Mouse (Mus musculus): ENCODE results near the gene Plpp4.

Plpp4 gene

DNA sequence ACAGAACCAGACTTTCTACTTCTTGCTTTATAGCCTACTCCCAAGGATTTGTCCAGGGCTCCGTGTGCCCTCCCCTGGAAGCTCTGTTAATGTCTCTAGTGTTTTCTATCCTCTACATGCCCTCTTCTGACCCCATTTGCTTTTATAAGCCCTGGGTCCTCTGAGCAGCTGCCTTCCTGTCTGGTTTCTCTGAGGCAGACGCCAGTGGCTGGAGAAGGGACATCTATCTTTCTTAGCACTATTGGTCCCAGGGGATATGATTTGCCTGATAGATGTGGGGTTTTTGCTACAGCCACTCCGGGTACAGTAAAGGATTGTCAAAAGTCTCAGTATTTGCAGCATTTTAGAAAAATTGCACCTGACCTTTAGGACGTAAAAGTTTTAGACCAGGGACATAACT is 46.5 kb downstream of the Plpp4 start:
- DNase-seq = no peak

DNA sequence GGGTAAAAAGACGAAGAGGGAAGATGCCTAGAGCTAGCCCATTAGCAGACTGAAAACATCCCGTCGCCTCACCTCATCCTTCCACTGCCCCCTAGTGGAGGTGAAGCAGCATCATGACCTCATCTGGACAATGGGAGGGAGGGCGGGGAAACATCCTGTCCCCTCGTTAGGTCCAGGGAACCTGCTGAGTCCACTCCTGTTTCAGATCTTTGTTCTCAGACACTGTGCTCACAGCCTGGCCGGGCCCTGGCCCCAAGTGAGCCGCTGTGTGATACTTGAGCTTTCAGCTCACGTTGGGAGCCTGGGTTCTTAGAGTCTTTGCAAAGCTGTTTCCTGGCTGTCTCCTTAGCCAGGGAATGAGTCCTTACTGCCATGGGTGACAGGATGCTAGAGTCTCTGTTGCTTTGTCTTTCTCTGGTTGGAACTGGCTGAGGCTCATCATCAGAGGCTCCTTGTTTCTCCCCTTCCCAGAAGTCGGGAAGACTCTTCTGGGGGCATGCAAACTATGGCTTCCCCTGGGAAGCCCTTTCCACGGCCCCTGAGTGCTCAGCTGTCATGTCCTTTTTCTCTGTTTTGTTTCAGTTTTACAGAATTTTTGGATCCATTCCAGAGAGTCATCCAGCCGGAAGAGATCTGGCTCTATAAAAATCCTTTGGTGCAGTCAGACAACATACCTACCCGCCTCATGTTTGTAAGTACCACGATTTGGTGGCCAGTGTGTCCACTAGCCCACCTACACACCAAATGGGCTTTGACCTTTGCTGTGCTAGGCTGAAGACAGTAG is 50.4 kb downstream of the Plpp4 start:
- no peak for DNase-seq

DNA sequence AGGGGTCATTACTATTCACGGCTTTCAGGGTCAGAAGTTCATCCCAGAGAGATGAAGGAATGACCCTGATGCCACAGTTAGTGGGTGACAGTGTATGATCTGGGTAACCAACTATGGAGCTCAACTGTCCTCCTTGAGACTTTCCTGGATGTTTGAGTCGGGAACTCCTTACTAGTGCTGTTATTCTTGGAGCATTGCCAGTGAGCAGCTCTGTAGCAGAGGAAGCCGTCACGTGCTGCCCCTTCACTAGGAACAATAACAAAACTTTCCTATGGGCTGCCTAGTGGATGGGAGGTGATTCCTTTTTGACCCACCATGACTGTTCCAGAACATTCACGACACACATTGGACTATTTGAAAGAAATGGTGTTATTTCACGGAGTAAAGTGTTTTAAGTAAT is 51.8 kb downstream of the Plpp4 start:
- DNase-seq = no peak

DNA sequence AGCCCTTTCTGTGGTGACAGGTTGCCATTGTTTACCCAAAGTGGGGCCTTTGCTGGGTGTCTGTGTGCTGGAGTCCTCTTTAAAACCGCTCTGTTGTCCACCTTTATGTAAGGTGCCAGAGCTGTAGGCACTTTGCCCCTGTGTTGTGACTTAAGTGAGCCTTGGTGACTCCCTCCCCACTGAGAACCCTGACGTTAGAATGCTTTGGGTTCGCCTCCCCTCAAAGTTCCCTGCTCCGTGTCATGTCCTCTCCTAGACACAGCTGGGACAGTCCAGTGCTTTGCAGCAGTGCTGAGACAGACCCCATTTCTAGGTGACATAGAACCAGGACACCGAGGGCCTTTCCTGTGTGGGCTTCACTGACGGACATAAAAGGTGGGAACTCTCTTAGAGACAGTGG is 55.7 kb downstream of the Plpp4 start:
- DNase-seq = no peak

DNA sequence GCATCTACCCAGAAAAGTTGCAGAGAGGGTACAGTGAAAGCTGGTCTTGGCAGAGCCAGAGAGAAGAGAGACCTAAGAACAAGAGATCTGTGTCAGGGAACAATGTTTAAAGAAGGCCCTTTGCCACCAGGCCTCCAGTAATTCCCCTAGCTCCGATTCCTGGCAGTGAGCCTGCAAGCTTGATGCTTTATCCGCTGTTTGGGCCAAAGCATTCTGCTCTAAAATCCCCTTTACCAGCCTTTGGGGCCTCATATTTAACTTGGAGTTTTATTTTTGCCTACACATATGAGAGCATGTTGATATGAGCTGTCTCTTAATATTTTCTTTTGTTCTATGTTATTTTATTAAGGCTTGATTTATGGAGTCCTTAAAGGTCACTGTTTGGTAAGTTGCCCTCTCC is 57.1 kb downstream of the Plpp4 start:
- no peak for DNase-seq

DNA sequence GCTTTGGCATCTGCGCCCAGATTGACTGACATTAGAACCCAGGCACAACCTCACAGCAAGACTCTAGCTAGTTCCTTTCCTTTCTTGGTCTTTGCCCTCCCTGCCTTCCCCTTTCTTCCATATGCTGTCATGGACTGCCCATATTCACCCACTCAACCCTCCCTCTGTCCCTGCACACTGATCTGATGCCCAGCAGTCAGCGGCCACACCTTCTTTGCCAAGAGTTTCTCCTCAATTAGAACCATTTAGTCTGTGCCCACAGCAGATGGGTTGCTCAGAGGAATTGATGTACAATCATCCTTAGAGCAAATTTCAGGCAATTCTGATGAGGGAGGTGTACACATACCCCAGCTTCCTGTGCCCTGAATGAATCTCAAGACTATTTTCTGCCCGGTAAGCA is 83.3 kb downstream of the Plpp4 start:
- DNase-seq = no peak

DNA sequence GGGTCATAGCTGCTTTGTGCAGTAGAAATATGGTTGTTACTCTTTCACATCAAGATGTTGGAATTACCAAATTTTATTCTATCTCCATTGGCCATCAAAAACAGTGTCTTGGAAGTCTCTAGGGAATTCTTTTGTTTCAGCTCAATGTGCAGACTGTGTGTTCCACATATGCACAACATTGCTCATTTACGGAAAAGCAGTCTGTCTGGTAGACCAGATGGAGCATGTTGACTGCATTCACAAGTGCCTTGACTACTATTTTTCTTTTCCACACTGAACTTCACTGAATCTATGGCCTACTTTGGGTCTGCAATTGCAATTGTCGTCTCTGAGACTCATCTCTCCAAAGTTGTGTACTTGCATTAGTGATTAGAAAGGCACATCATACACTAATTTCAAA is 98.7 kb downstream of the Plpp4 start:
- no peak for DNase-seq

DNA sequence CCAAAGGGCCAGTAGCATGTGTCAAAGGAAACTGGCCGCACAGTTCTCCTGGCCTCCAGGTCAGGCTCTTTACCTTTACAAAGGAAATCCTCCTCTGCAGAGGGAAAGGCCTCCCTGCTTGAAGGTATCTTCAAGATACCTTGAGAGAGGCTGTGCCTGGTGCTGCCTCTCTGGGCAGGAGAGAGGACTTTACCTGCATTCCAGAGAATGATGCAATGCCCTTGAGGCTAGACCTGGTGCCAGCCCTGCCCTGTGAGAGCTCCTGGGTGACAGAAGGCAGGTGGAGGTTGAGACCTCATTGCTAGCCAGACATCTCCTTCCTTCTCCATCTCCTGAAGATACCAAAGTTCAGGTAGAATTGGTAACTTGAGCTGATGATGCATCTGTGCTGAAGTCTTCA is 118.5 kb downstream of the Plpp4 start:
- no peak for DNase-seq

DNA sequence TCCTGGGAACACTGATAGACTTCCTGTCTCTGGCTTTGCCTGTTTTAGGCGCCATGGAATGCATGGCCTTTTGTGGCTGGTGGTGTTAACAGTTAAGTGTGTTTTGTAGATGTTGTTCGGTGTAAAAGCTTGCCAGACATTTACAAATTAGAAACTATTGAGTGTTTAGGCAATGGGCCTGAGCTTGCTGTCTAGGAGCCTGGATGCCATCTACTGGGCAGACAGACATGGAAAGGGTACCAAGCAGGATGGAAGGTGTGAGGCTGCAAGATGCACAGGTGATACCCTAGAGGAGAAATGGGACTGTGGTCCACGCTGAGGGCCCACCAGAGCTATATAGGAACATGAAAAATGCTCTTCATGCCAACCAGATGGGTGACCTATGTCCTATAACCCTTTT is 128.3 kb downstream of the Plpp4 start:
- DNase-seq = no peak

DNA sequence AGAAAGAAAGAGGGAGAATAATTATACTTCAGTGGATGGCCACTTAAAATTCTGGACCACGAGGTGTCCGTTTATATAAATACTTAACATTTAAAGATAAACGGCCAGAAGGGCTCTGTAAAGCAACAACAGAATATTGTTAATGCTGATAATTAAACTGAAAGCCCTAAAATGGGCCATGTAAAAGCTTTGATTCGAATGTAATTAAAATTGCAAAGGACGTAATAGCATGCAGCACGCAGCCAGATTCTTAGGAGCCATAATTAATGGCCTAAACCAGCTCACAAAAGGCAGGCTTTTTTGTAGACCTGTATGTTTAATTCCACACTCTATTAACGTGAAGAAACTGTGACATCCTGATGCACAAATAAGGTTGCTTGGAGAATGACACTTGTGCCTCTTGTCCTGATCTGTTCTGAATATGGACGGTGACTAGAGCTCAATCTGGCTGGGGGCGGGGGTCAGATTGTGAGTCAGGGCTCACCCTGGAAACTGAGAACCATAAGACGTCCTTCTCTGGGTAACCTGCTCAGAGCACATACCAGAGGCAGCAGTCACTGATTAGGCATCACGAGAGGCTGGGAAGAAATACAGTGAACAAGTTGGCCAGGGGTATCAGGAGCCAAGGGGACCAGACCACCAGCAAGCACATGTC is 136.1 kb downstream of the Plpp4 start:
- no peak for DNase-seq

DNA sequence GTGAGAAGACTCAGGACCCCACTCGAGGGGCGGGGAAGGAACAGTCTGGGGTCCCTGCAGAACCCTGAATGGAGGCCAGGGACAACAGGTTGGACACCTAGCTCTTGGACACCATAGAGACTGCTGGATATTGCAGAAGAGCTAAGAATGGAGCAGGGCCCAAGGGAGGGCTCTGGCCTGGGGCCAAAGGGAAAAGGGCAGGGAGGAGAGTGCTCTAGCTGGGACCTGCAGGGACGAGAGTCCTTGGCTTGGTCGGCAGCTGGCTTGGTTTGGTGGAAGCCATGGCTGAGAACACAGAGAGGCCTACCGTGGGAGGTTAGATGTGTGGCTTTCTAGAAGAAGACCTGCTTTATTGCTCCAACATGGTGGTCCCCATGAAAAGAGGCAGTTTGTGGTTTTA is 139.7 kb downstream of the Plpp4 start:
- DNase-seq = no peak

DNA sequence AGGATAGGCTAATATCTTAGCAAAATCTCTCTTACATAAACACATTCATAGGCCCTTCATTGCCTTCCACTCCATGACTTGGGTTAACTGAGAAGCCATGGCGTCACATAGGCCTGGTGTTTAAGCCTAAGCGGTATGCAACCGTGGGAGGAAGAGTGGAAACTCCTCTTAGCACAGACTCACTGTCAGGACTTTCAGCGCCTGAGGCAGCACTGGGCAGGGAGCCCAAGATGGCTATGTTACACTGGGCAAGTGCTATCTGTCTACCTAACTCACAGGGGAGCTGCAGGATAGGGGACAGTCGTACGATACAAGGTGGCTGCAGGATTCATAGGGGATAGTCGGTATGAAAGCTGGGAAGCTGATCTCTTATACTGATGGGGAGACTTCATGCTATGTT is 142.2 kb downstream of the Plpp4 start:
- DNase-seq = no peak

DNA sequence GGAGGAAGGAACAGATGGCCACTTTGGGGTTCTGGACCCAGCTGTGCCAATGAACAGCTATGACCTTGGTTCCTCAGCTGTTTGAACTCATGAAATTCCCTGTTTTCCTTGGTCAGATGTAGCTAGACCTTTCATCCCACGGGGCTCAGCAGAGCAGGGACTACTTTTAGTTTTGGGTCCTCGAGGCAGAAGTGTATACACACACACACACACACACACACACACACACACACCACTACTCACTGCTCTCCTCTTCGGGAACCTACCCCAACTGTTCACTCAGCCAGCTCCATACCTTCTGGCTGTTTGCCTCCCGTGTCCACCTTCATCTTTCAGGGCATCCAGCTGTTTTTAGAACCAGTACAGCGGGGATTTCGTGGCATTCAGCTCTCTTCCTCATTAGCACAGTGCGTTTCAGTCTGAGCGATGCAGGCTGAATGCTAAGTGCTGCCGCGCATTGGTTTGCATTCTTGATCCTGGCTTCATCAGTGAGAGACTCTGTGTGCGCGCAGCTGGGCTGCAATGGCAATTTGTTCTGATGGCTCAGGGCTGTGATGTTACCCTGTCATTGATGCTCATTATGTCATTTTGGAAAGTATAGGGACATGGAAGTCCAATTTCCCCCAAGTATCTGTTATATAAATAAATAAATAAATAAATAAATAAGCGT is 146.0 kb downstream of the Plpp4 start:
- no peak for DNase-seq

DNA sequence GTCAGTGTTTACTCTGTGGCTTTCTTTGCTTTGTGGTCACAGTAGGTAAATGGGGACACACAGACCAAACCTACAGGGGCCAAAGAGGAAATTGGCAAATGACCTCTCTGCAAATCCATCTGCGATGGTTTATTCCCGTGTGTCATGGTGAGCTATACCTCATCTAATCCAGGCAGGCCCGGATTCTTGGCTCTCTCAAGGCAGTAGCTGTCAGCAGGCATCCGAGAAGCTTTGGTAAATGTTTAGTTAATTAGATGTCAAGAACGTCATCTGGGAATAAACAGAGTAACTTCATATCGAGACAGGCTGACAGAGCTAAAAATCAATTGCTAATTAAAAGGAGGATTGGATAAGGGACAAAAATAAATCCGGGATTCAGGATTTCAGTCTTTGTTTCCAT is 149.2 kb downstream of the Plpp4 start:
- no peak for DNase-seq

DNA sequence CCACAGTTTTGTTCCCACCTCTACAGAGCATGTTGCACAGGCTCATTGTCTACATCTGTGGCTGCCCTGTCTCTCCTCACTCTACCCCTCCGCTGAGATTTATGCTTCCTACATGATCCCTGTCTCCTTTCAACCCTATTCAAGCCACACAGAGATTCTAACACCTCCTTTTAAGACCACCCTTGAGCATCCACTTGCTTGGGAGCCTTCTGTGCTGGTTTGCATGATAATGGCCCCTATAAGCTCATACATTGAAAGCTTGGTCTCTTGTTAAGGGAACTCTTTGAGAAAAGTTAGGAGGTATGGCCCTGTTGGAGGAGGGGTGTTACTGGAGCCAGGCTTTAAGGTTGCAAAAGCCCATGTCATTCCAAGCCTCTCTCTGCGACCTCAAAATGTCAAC is 155.9 kb downstream of the Plpp4 start:
- DNase-seq = no peak

DNA sequence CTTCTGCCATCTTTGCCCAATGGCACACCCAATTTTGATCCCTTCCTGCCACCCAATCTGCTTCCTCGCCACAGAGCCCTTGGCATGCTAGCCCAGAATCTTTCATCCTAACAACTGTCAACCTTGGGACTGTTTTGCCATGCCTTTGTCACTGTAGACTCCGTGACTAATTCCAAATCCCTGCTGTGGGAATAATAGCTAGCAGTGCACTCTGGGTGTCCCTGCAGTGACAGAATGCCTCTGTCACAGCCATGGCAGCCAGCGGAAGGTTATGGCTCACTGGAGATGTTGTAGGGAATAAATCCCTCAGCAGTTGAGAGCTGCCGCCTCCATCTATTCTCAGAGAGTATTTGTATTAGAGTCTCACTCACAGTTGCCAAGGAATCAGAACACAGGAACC is 158.3 kb downstream of the Plpp4 start:
- no peak for DNase-seq

DNA sequence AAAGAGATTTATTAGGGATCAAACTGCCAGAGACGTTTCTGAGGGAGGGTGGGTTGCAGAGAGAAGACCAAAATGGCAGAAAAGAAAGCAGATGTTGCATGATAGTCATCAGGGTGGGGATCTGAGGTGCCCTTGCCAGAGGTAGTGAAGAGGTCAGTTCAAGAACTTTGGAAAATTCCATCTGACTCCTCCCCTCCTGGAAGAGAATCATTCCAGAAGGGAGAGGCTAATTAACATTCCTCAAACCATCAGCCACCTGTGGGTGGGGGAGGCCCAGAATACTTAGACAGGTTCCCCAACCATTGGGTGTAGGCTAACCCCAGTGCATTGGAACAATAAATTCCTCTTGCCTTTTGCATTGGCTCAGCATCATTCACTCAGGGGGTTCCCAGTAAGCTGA is 164.3 kb downstream of the Plpp4 start:
- no peak for DNase-seq

DNA sequence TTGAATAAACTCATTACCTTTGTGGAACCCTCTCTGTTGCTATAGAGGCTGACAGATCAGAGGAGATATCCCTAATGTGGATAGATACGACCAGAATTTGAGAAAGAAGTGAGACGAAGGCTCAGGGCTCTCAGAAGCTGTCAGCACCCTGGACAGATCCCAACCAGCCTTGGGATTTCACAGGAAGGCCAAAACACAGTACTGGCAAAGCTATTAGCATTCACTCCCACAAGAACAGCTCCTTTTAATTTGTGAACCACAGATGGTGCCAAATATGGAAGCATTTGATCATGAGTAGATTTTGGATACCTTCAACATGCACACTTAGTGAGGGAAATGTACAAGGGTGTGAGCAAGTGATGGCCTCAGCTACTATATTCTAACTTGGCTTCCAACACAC is 168.7 kb downstream of the Plpp4 start:
- no peak for DNase-seq

DNA sequence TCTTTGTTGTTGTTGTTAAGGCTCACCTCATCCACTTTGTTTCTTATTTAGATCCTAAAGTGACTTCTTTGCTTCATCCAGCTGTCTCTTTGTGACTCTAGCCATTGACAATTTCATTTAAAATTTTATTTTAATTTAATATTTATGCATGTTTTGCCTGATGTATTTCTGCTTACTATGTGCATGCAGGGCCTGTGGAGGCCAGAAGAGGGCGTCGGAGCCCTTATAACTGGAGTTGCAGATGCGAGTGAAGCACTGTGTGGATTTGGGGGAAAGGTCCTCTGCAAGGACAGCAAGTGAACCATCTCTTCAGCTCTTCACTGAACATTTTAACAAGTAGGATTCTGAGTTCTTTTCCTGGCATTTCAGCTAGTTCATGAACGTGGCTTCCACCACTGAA is 172.0 kb downstream of the Plpp4 start:
- DNase-seq = no peak

DNA sequence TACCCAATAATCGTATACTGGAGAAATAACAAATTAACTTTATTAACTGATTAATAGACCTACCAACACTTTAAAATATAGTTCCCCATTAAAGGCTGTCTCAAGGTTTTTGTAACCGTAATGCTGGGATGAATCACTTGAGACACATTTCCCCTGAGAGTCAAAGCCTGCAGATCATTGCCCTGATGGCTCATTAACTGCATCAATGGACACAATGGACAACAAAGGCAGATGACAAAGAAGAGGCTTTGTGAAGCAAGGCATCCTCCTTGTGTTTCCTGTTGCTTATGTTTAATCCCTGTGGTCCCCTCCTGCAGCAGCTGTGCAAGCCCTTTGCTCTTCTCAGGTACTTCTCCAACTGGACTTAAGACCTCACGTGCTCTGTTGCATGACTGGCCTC is 173.1 kb downstream of the Plpp4 start:
- DNase-seq = no peak
